Mouse (Mus musculus) CD4-positive, CD25-positive, alpha-beta regulatory T cell, adult 4 months (primary cell): ENCODE data around the gene Rps19. TPM values are rescaled to one million over a fixed set of nuclear protein-coding genes. Genes with fewer than 3 reads are reported as not detected.
"Not testable (repeated sequence)": the region's sequence is repeated elsewhere in the genome, so short reads cannot be mapped to it uniquely, and the experiment has no call there.

Experiments
- ATAC-seq: one replicate; pipeline ENCODE4 v1.8.0; 2017
- polyA plus RNA-seq, 2 experiments: library from polyadenylated mRNA; unstranded; fragments of 100-300 nt; shearing (Covaris generic); gene quantifications; one replicate each; pipeline ENCODE4 v1.2.1; 2017

Gene Rps19
- polyA plus RNA-seq, 2 experiments from 2014 or later = 12,099 to 13,283 TPM

- no peak for ATAC-seq
Observed at GRCm38 (mm10) chr7:24877588-24877987, 6.6 kb upstream of the Rps19 start.

- ATAC-seq = no peak
Observed at GRCm38 (mm10) chr7:24879620-24880019, 4.6 kb upstream of the Rps19 start.

GRCm38 (mm10) chr7:24882416-24883199 lies 1.6 kb upstream of the Rps19 start:
- ATAC-seq = no peak

DNA sequence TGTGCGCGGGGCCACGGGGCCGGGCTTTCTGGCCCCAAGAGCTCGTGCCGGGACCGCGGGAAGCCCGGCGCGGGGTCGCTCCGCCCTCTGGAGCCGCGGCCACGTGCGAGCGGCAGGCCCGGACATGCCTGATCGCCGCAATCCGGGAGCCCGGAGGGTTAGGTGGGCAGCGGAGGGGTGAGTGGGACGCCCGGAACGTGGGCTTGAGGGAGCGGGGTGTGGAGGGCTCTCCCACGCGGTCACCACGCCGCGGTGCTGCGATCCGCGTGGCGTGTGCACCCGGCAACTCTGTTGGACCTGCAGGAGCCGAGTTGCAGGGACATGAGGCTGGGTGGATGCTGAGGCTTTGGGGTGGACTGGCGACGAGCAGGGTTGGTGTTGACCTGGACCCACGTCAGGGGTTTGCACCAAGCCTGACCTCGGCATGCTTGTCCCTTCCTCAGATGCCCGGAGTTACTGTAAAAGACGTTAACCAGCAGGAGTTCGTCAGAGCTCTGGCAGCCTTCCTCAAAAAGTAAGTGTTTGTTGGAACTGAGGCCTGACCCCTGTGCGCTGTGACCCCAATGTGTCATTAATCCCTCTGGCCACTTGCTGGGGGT lies 621 bp downstream of the Rps19 start:
- ATAC-seq = peak; percentile 29

GRCm38 (mm10) chr7:24885468-24886307 lies 1.5 kb downstream of the Rps19 start:
- ATAC-seq = no peak

GRCm38 (mm10) chr7:24886308-24886633 lies 2.1 kb downstream of the Rps19 start:
- no peak for ATAC-seq

DNA sequence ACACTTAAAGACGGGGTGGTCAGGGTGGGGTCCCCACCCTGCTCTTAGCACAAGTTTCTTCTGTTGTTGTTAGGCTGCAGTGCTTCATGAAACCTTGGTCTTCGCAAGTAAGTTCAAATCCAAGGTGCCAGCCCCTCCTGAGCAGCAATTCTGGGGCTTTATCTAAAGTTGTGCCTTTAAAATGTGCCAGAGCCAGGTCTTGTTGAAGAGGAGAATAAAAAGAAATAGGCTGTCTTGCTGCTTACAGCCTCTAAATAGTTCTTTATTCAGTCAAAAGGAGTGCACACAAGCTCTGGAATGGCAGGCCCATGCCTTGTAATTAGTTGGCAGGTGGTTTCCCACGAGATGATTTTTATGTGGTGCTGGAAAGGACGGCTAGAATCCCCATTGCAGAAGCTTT lies 2.9 kb downstream of the Rps19 start:
- no peak for ATAC-seq

- ATAC-seq = no peak
Observed at GRCm38 (mm10) chr7:24889431-24890220, 5.5 kb downstream of the Rps19 start.

GRCm38 (mm10) chr7:24890281-24891216 lies 6.4 kb downstream of the Rps19 start:
- peak; percentile 74 for ATAC-seq

DNA sequence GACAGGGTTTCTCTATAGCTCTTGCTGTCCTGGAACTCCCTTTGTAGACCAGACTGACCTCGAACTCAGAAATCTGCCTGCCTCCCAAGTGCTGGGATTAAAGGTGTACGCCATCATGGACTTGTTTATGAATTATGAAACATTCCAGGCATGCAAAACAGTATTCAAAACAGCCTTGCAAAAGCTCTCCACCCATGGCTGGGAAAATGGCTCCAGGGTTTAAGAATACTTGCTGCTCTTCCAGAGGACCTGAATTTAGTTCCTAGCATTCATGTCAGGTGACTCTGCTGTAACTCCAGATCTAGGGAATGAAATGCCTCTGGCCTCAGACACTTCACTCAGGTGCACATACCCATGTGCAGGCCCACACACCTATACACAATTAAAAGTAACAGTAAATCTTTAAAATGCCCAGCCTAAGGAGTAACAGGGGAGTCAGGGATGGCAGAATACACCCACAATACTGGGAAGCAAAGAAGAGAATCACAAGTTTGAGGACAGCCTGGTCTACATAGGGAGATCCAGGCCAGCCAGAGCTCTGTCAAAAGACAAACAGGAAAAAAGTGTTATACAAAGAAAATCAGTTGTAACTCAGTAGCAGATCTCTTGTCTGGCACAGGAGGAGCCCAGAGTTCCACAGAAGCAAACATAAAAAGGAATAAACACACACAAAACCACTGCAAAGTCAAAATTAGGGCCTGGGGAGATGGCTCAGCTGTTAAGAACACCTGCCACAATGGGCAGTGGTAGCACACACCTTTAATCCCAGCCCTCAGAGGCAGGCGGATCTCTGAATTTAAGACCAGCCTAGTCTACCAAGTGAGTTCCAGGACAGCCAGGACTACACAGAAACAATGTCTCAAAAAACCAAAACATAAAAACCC lies 7.3 kb downstream of the Rps19 start:
- peak; percentile 9 for ATAC-seq

- peak; percentile 56 for ATAC-seq
Observed at GRCm38 (mm10) chr7:24892125-24892583, 8.0 kb downstream of the Rps19 start.

- not testable (repeated sequence) for ATAC-seq
Observed at GRCm38 (mm10) chr7:24895749-24896148, 11.6 kb downstream of the Rps19 start.

- no peak for ATAC-seq
Observed at GRCm38 (mm10) chr7:24896269-24896668, 12.1 kb downstream of the Rps19 start.

DNA sequence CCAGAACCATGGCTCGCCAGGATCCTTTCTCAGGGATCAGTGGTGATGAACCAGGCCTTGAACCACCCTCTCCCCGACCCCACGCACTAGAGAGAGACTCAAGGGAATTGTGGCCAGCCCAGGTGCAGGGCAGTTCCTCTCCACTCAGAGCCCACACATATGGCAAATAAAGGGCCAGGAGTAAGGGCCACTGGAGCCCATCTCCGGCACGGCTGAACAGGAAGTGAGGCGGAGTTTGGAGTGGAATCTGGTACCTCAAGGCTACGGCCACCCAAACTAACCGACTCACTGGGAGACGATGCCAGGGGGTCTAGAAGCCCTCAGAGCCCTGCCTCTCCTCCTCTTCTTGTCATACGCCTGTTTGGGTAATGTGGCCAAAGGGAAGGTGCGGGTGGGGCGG lies 13.1 kb downstream of the Rps19 start, which contains the start of gene Cd79a:
TSS of gene Cd79a (plus strand) at position 158 of the 400 bp plus-strand sequence.
- no peak for ATAC-seq

GRCm38 (mm10) chr7:24897959-24898358 lies 13.8 kb downstream of the Rps19 start:
- no peak for ATAC-seq

DNA sequence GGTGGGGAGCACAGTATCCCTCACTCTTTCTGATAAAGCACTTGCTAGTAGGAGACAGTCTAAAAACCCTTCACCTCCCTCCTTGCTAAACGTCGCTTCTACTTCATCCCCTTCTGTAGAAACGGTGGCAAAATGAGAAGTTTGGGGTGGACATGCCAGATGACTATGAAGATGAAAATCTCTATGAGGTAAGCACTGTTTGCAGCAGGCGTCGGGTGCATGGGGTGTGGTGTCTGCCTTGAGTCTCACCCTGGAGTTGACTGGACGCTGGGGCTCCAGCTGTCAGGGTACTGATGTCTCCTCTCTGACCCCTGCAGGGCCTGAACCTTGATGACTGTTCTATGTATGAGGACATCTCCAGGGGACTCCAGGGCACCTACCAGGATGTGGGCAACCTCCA lies 16.9 kb downstream of the Rps19 start:
- ATAC-seq = no peak

- peak; percentile 44 for ATAC-seq
Observed at GRCm38 (mm10) chr7:24901842-24902241, 17.7 kb downstream of the Rps19 start.

DNA sequence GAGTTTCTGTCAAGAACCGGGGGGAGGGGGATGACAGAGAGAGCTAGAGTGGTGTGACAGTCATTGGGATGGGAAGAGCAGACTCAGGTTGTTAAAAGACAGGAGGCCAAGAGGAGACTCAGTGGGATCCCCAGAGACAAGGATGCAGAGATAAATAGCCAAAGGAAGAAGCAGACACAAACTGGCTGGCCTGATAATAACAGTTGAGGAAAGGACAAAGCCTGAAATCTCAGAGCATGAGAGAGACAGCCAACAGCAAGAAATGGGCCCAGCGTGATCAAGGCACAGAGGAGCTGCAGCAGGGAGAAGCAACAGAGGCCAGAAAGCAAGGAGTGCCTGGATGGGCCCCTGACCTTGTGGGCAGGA lies 18.1 kb downstream of the Rps19 start:
- ATAC-seq = no peak

DNA sequence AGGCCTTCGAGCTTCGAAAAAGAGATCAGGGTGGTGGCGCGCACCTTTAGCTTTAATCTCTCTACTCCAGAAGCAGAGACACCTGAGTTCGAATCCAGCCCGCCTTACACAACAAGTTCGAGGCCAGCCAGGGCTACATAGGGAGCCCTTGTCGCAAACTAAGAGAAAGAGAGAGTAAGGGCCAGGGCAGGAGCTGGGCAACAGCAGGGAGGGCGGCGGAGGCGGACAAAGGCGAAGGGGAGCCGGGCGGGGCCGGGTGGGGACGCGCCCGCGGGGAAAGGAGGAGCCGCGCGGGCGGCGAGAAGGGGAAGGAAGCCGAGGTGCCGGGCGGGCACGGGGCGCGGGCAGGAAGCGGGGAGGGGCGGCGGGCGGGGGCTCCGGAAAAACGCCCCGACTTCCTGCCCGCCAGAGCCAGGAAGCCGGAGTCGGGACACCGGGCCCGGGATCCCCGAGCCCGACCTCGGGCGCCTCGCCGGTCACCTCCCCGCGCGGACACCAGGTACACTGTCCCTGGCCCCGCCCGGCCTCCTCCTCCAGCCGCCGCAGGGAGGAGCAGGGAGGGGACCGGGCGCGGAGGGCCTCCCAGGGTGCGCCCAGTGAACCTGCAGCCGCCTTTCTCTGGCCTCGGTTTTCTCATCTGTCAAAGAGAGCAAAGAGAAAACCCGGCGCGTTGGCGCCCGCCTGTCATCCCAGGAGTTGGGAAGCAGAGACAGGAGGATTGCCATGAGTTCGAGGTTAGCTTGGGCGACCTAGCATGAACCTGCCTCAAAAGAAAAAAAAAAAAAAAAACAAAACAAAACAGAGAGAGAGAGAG lies 18.7 kb downstream of the Rps19 start, which contains the start of gene Arhgef1:
TSS of gene Arhgef1 (plus strand) at position 283 of the 814 bp plus-strand sequence.
- peak; percentile 15 for ATAC-seq
